8 mouse cellular contexts compared by ENCODE assay signal in genomic region chr7:45715090-45715708, GRCm38 (mm10). TPM values are rescaled to one million over a fixed set of nuclear protein-coding genes. Genes with fewer than 3 reads are reported as not detected.
DNase-seq lines count a peak whose midpoint lies in the region; ATAC-seq and TF ChIP-seq lines count a peak whose summit lies in the region.

TSS of gene Rpl18 (plus strand) at chr7:45715457.

- no peaks in the 10 kb centered on the region for H3K9me3 ChIP-seq in hindbrain, postnatal 0 days (ENCODE audit: low read length)
- H3K9me3 ChIP-seq in megakaryocyte, embryonic 14.5 days, result no peaks in the 10 kb centered on the region

- intact Hi-C loops in gastrocnemius, adult 2 months (cut with DNase I), result loop anchor here (10.0 kb wide), 2 partner anchors 1160 to 1340 kb away; partner anchors contain the start of gene Nr1h2

- peak within 1 kb of the TSS; percentile 70 for H3K9ac ChIP-seq in hindbrain, postnatal 0 days (replicated peaks; ENCODE audit: low read length)

- no peak for TF ChIP-seq CTCF in gastrocnemius, adult 2 months (IDR thresholded peaks at IDR 0.05)
- TF ChIP-seq CTCF in hindbrain, postnatal 0 days (IDR thresholded peaks at IDR 0.05; ENCODE audit: low read depth), result no peak

- H3K4me3 ChIP-seq in gastrocnemius, adult 2 months, result peak within 1 kb of the TSS; percentile 93
- H3K4me3 ChIP-seq in hindbrain, postnatal 0 days (ENCODE audit: low read length), result peak within 1 kb of the TSS; percentile 65
- peak within 1 kb of the TSS; percentile 99 for H3K4me3 ChIP-seq in megakaryocyte, embryonic 14.5 days (replicated peaks)

- H3K4me1 ChIP-seq in hindbrain, postnatal 0 days (ENCODE audit: insufficient read depth, low read length), result peaks cover 27% of the 10 kb centered on the region
- peaks cover 74% of the 10 kb centered on the region for H3K4me1 ChIP-seq in megakaryocyte, embryonic 14.5 days

- H3K27ac ChIP-seq in gastrocnemius, adult 2 months, result peak within 1 kb of the TSS; percentile 94
- peak within 1 kb of the TSS; percentile 69; the same call in 1 of the 2 replicates for H3K27ac ChIP-seq in hindbrain, postnatal 0 days

- peak; percentile 92 for DNase-seq in WW6 (ENCODE audit: low read depth, low spot score)
- DNase-seq in cerebellum, postnatal 4 days (ENCODE audit: low spot score in 2 of 2), result peak; percentile 93 to 97
- peak; percentile 99 for DNase-seq in gastrocnemius, adult 2 months
- DNase-seq in hindbrain, postnatal 0 days (ENCODE audit: low spot score), result peak; percentile 99
- DNase-seq in left cerebral cortex, adult 8-10 months (ENCODE audit: low spot score in 2 of 2), result peak; percentile 88 to 99
- DNase-seq in right cerebral cortex, postnatal 10 days (ENCODE audit: low spot score in 2 of 2), result peak; percentile 99
- DNase-seq in urinary bladder, postnatal 25 days (ENCODE audit: low spot score), result peak; percentile 93

- H3K4me2 ChIP-seq in hindbrain, postnatal 0 days (ENCODE audit: low read depth, low read length), result peak within 1 kb of the TSS; percentile 93

- H3K36me3 ChIP-seq in hindbrain, postnatal 0 days (ENCODE audit: insufficient read depth, low read length), result peaks cover 34% of the 10 kb centered on the region
- H3K36me3 ChIP-seq in megakaryocyte, embryonic 14.5 days (replicated peaks; ENCODE audit: low read length), result peaks cover 63% of the 10 kb centered on the region

- no peaks in the 10 kb centered on the region for H3K27me3 ChIP-seq in hindbrain, postnatal 0 days (ENCODE audit: insufficient read depth, low read length)
- no peaks in the 10 kb centered on the region for H3K27me3 ChIP-seq in megakaryocyte, embryonic 14.5 days (replicated peaks)

- 8% methylated on average over 34 of the region's 34 CpGs for WGBS in hindbrain, postnatal 0 days

- peak; percentile 95 for ATAC-seq in hindbrain, postnatal 0 days

RNA-seq across cellular contexts. Expression of gene Rpl18, which starts in this region (rescaled TPM):
- 100 to 1,000 TPM; 451 to 508 TPM for total RNA-seq in gastrocnemius, adult 2 months (2021)
- 999 and 1,175 TPM in 2 replicates for total RNA-seq in hindbrain, postnatal 0 days (2014; rRNA removed)
- polyA plus RNA-seq in hindbrain, postnatal 0 days (2015; fragmentation: Nextera tagmentation; extraction: Ambion mirVana), result 519 and 535 TPM in 2 replicates
- total RNA-seq in left cerebral cortex, adult 8-10 months (2022), result 100 to 1,000 TPM; 340 to 384 (median 357) TPM
- 10,199 and 14,647 TPM in 2 replicates for polyA plus RNA-seq in megakaryocyte, embryonic 14.5 days (2012; ENCODE audit: insufficient read depth, low replicate concordance)

Comparison
In these comparisons a context has a peak if more than half of its experiments do, and no peak if none do; other contexts are left out.
1. Peak in every context shown above with its lines: DNase-seq, ATAC-seq, H3K4me3 ChIP-seq and H3K27ac ChIP-seq.
2. RNA of gene Rpl18 (polyA plus RNA-seq): 10,199 to 14,647 TPM in megakaryocyte, embryonic 14.5 days; 519 to 535 TPM in hindbrain, postnatal 0 days; every median in the first group is over 10 times any median in the second.